Mouse (Mus musculus) stomach, postnatal 0 days (tissue): Measurements from ENCODE around the gene Sycn. TPM values are rescaled to one million over a fixed set of nuclear protein-coding genes. Genes with fewer than 3 reads are reported as not detected.
A peak's percentile ranks its signal among the peaks of the same experiment; 100 is the strongest.

Experiments used
- ATAC-seq: fragments of 200-750 bp; cut with Nextera tagmentation; 2 replicates; pipeline ENCODE4 v1.8.0; 2017; ENCODE audit not compliant: low FRiP score, low TSS enrichment
- DNase-seq: peaks from one replicate; pipeline ENCODE4 v3.0.0-alpha.2; 2016; ENCODE audit warnings: low spot score
- H3K27ac ChIP-seq: fragments of 300-500 bp; sonication (generic); replicated peaks from 2 replicates; pipeline ENCODE4 v1.5.1; 2014; ENCODE audit warnings: mild to moderate bottlenecking, control low read depth
- H3K27me3 ChIP-seq: fragments of 300-500 bp; sonication (generic); 2 replicates; pipeline ENCODE4 v1.6.1; 2014; ENCODE audit warnings: low read length; ENCODE audit not compliant: control insufficient read depth, insufficient read depth
- H3K36me3 ChIP-seq: fragments of 300-500 bp; sonication (generic); 2 replicates; pipeline ENCODE4 v1.6.1; 2014; ENCODE audit warnings: low read length, mixed read lengths; ENCODE audit not compliant: control insufficient read depth, insufficient read depth
- H3K4me1 ChIP-seq: fragments of 300-500 bp; sonication (generic); replicated peaks from 2 replicates; pipeline ENCODE4 v1.6.1; 2014; ENCODE audit warnings: antibody characterized with exemption; ENCODE audit not compliant: control insufficient read depth, insufficient read depth
- H3K4me2 ChIP-seq: fragments of 300-500 bp; sonication (generic); replicated peaks from 2 replicates; pipeline ENCODE4 v1.6.1; 2014; ENCODE audit warnings: low read depth, mild to moderate bottlenecking, control low read depth, moderate library complexity
- H3K4me3 ChIP-seq: fragments of 300-500 bp; sonication (generic); 2 replicates; pipeline ENCODE4 v1.5.1; 2014; ENCODE audit warnings: low read depth, low read length, control low read depth
- H3K9ac ChIP-seq: fragments of 300-500 bp; sonication (generic); 2 replicates; pipeline ENCODE4 v1.6.1; 2014; ENCODE audit warnings: mild to moderate bottlenecking, low read length, control low read depth, mixed read lengths
- H3K9me3 ChIP-seq: fragments of 300-500 bp; sonication (generic); 2 replicates; pipeline ENCODE4 v1.6.1; 2016; ENCODE audit warnings: low read length; ENCODE audit not compliant: control insufficient read depth
- CTCF ChIP-seq: IDR thresholded peaks from 2 replicates; pipeline ENCODE4 v1.5.1; 2016; ENCODE audit warnings: antibody characterized with exemption, low read depth, mild to moderate bottlenecking, moderate library complexity
- EP300 ChIP-seq: optimal IDR thresholded peaks from 2 replicates; pipeline ENCODE3; 2016; ENCODE audit warnings: antibody characterized with exemption
- WGBS: fragments of 180-500 bp; shearing (Covaris S2); extraction: QIAGEN DNeasy Blood & Tissue Kit; methylation state at CpG from one replicate; pipeline ENCODE4 v1.1.7; 2014; 5-methylcytosine and 5-hydroxymethylcytosine counted together
- polyA plus RNA-seq: library from polyadenylated mRNA; unstranded; fragments of >200 nt; fragmentation: Nextera tagmentation; extraction: Ambion mirVana; gene quantifications from 2 replicates; pipeline ENCODE4 v1.2.1, GENCODE M21; 2015

The Sycn gene
- polyA plus RNA-seq, 1 experiment from 2014 or later: 87.6 TPM

DNA sequence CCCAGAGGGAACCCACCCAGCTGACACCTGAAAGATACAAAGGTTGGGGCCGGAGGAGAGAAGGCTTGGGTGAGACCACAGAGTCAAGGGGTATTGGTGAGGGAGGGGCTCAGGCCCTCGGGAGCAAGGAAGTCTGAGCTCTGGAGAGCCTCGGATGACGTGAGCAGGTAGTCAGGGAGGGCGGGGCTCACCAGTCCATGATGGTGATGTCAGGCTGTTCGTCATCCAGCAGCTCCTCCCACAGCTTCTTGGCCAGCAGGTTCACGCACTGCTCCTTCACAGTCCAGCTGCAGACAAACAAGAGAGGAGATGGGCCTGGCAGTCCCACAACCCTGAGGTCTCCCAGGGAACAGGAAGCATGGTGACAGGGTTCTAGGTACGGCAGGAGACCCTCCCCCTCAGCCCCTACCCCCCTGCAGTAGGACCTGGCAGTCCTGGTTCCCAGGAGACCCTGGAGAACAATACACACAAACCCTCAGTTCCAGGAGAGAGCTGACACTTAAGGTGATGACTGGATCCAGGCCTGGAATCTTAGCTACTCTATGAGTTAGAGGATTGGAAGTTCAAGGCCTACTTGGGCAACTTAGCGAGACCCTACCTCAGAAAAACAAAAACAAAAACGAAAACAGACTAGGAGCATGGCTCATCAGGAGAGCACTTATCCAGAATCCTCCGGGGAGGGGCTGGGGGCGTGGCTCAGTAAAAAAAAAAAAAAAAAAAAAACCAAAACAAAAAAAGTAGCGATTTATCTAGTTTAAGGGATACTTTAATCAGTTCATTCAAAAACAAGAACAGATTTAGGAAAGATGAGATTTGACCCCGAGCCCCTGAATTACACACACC, 4.6 kb downstream of the Sycn start:
- Histone ChIP-seq H3K9ac (no peak overlapping the region), H3K4me1 (0 out of 2 replicates have a peak, but pooled peaks cover 2% of the 10 kb centered on the region), H3K27ac (0 out of 2 replicates have a peak overlapping the region, but pooled peaks have one; percentile 49), H3K4me3 (no peak overlapping the region), H3K36me3 (no peaks in the 10 kb centered on the region), H3K9me3 (no peaks in the 10 kb centered on the region), H3K4me2 (no peak overlapping the region), H3K27me3 (no peaks in the 10 kb centered on the region; the same call in 1 of the 2 replicates)
- TF ChIP-seq EP300 (no peak), CTCF (no peak)
- DNase-seq: peak; percentile 85
- ATAC-seq: peak; percentile 80
- WGBS: 31% methylated on average over 14 of the region's 14 CpGs

GRCm38 (mm10) chr7:28545891-28546210, 5.2 kb downstream of the Sycn start:
- no peaks in the 10 kb centered on the region for H3K9me3 ChIP-seq
- TF ChIP-seq CTCF (no peak), EP300 (no peak)
- ATAC-seq (no peak), DNase-seq (no peak)
- H3K4me1 ChIP-seq: 0 out of 2 replicates have a peak, but pooled peaks cover 2% of the 10 kb centered on the region
- H3K36me3 ChIP-seq: no peaks in the 10 kb centered on the region
- no peak overlapping the region for H3K9ac ChIP-seq
- no peak overlapping the region for H3K4me3 ChIP-seq
- WGBS: 51% methylated on average over 7 of the region's 7 CpGs
- no peaks in the 10 kb centered on the region; the same call in 1 of the 2 replicates for H3K27me3 ChIP-seq
- no peak overlapping the region for H3K4me2 ChIP-seq
- H3K27ac ChIP-seq: no peak overlapping the region; the same call in 1 of the 2 replicates

DNA sequence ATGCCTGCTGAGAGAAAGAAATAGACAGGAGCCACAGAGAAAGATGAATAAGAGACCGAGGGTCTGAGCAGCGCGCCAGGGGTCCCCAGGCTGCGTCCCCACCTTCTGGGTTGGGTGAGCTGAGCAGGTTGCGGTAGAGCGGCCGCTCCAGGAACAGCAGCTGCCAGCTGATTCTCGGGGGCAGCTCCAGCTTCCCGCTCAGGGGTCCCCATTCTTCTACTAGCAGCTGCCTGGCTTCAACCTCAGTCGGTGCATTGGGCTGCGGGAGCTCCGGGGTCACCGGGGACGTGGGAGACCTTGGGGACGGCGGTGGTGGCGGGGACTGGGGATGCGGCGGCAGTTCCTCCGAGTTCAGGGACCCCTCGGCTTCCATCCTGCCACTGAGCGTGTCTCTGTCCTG, 6.0 kb downstream of the Sycn start:
- Histone ChIP-seq H3K9me3 (no peaks in the 10 kb centered on the region), H3K4me3 (peak overlapping the region; percentile 22), H3K36me3 (no peaks in the 10 kb centered on the region), H3K4me2 (peak overlapping the region; percentile 39), H3K4me1 (0 out of 2 replicates have a peak, but pooled peaks cover 2% of the 10 kb centered on the region), H3K9ac (peak overlapping the region; percentile 27), H3K27ac (no peak overlapping the region), H3K27me3 (no peaks in the 10 kb centered on the region; the same call in 1 of the 2 replicates)
- DNase-seq (no peak), ATAC-seq (no peak)
- WGBS: 4% methylated on average over 22 of the region's 22 CpGs
- TF ChIP-seq EP300 (no peak), CTCF (no peak)

DNA sequence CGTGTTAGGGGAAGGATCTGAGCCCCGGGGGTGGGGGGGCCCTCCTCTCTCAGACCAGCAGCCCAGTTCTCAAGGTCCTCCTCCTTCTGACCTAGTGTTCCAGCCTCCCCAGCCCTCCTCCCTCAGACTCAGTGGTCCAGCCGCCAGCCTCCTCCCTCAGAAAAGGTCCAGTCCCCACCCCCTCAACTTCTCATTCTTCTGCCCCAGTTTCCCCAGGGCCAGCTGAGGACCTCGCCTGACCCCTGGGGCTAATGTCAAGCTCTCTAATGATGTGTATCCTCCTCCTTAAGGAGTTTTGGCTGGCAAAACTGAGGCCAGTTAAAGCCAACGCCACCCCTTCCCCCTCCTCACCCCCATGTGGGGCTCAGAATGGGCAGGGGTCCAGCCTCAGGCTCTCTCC, 6.5 kb downstream of the Sycn start, which contains the start of gene Nccrp1:
TSS of gene Nccrp1 (minus strand) at position 101 of the 400 bp plus-strand sequence.
- no peaks in the 10 kb centered on the region for H3K36me3 ChIP-seq
- ATAC-seq: no peak
- H3K4me3 ChIP-seq: peak within 1 kb of the TSS; percentile 22
- H3K27ac ChIP-seq: peak within 1 kb of the TSS; percentile 77
- WGBS: 9% methylated on average over 5 of the region's 5 CpGs
- DNase-seq: no peak
- no peaks in the 10 kb centered on the region; the same call in 1 of the 2 replicates for H3K27me3 ChIP-seq
- peak within 1 kb of the TSS; percentile 35 for H3K9ac ChIP-seq
- no peak for TF ChIP-seq CTCF
- no peak for TF ChIP-seq EP300
- H3K4me1 ChIP-seq: 0 out of 2 replicates have a peak, but pooled peaks cover 2% of the 10 kb centered on the region
- H3K4me2 ChIP-seq: peak within 1 kb of the TSS; percentile 39
- H3K9me3 ChIP-seq: no peaks in the 10 kb centered on the region

DNA sequence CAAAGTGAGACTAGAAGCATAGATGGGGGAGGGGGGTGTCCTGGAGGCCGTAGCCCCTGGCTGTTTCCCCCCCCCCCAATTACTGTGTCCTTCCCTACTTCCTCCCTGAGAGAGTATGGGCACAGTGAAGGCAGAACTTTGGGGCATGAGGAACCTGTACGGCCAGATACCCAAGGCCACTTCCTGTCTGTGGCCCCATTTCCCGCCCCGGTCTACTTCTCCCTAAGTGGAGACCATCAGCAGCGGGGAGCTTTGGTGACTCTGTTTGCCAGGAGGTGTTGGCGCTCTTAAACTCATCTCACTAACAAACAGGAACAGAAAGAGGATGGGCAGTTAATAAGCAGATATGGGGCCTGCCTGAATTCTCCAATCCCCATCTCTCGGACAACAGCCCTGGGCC, 6.9 kb downstream of the Sycn start:
- no peak overlapping the region for H3K9ac ChIP-seq
- peak overlapping the region; percentile 77 for H3K27ac ChIP-seq
- H3K4me1 ChIP-seq: 0 out of 2 replicates have a peak, but pooled peaks cover 2% of the 10 kb centered on the region
- no peaks in the 10 kb centered on the region for H3K36me3 ChIP-seq
- no peaks in the 10 kb centered on the region for H3K9me3 ChIP-seq
- 66% methylated on average over 6 of the region's 7 CpGs for WGBS
- TF ChIP-seq EP300 (no peak), CTCF (no peak)
- H3K4me2 ChIP-seq: no peak overlapping the region
- H3K27me3 ChIP-seq: no peaks in the 10 kb centered on the region; the same call in 1 of the 2 replicates
- no peak for DNase-seq
- no peak for ATAC-seq
- H3K4me3 ChIP-seq: no peak overlapping the region

GRCm38 (mm10) chr7:28553076-28553475, 12.4 kb downstream of the Sycn start:
- no peaks in the 10 kb centered on the region for H3K9me3 ChIP-seq
- no peak for TF ChIP-seq EP300
- no peak for TF ChIP-seq CTCF
- H3K36me3 ChIP-seq: no peaks in the 10 kb centered on the region
- DNase-seq: no peak
- H3K9ac ChIP-seq: no peak overlapping the region
- H3K4me1 ChIP-seq: no peaks in the 10 kb centered on the region
- ATAC-seq: 0 out of 2 replicates have a peak, but pooled peaks have one; percentile 21
- no peaks in the 10 kb centered on the region for H3K27me3 ChIP-seq
- no peak overlapping the region for H3K4me2 ChIP-seq
- no peak overlapping the region for H3K4me3 ChIP-seq
- WGBS: 71% methylated on average over 6 of the region's 6 CpGs
- peak overlapping the region; percentile 59 for H3K27ac ChIP-seq
